In genomic region chr4:40725141-40725540, GRCm38 (mm10) we compare ENCODE assay signal across 10 mouse cellular contexts. TPM values are rescaled to one million over a fixed set of nuclear protein-coding genes. Genes with fewer than 3 reads are reported as not detected.
A peak's percentile ranks its signal among the peaks of the same experiment; 100 is the strongest.
DNase-seq lines count a peak whose midpoint lies in the region; ATAC-seq and TF ChIP-seq lines count a peak whose summit lies in the region.
"Had no signal": no experiment of that assay in that cellular context is flagged by ENCODE, and none has a peak within 500 bp of the region (broad histone marks: within the 10 kb centered on the region; RNA-seq: fewer than 3 reads in every experiment).

No protein-coding gene starts in this region.

- H3K27me3 ChIP-seq in heart, embryonic 13.5 days (replicated peaks): no peaks in the 10 kb centered on the region
- H3K27me3 ChIP-seq in embryonic facial prominence, embryonic 10.5 days (replicated peaks; ENCODE audit: low read depth, poor library complexity, severe bottlenecking): no peaks in the 10 kb centered on the region
- H3K27me3 ChIP-seq in intestine, embryonic 14.5 days (replicated peaks; ENCODE audit: control insufficient read depth, insufficient read depth, low read length): no peaks in the 10 kb centered on the region
- no peaks in the 10 kb centered on the region for H3K27me3 ChIP-seq in liver, postnatal 0 days (ENCODE audit: insufficient read depth, low read length)

- ATAC-seq in heart, embryonic 13.5 days (ENCODE audit: extremely low read depth, insufficient number of reproducible peaks, low FRiP score, low TSS enrichment): no peak
- ATAC-seq in intestine, embryonic 14.5 days (replicated peaks; ENCODE audit: low FRiP score, low TSS enrichment, low read depth): no peak
- ATAC-seq in liver, postnatal 0 days: no peak

- WGBS in heart, embryonic 13.5 days: 80% methylated on average over 7 of the region's 7 CpGs
- 87% methylated on average over 7 of the region's 7 CpGs for WGBS in embryonic facial prominence, embryonic 10.5 days
- WGBS in intestine, embryonic 14.5 days: 77% methylated on average over 7 of the region's 7 CpGs
- WGBS in liver, postnatal 0 days (ENCODE audit: insufficient replicate concordance): 66% methylated on average over 7 of the region's 7 CpGs

- TF ChIP-seq CTCF in liver, postnatal 0 days (IDR thresholded peaks at IDR 0.05; ENCODE audit: low read depth): no peak

- no peak for DNase-seq in heart, adult 8-10 months (ENCODE audit: low spot score)
- no peak for DNase-seq in embryonic facial prominence, embryonic 10.5 days (ENCODE audit: low spot score)
- DNase-seq in intestine, embryonic 14.5 days (ENCODE audit: low spot score): no peak
- no peak for DNase-seq in liver, postnatal 0 days
- DNase-seq in urinary bladder, postnatal 4 days (ENCODE audit: low spot score in 2 of 2): no peak
- DNase-seq in cerebellum, adult 9-11 months: no peak
- no peak for DNase-seq in gastrocnemius, adult 18-20 months (ENCODE audit: low spot score)
- DNase-seq: right cerebral cortex, postnatal 25 days had no signal

- H3K36me3 ChIP-seq in heart, embryonic 13.5 days: peaks cover 60% of the 10 kb centered on the region
- H3K36me3 ChIP-seq in embryonic facial prominence, embryonic 10.5 days (replicated peaks): peaks cover 62% of the 10 kb centered on the region
- peaks cover 60% of the 10 kb centered on the region for H3K36me3 ChIP-seq in intestine, embryonic 14.5 days (ENCODE audit: control insufficient read depth, insufficient read depth, low read length)
- H3K36me3 ChIP-seq in liver, postnatal 0 days (replicated peaks; ENCODE audit: insufficient read depth, low read length): peaks cover 31% of the 10 kb centered on the region

- H3K4me2 ChIP-seq in heart, embryonic 13.5 days: peak overlapping the region; percentile 84
- H3K4me2 ChIP-seq in intestine, embryonic 14.5 days (ENCODE audit: low read length): peak overlapping the region; percentile 85
- peak overlapping the region; percentile 72 for H3K4me2 ChIP-seq in liver, postnatal 0 days (ENCODE audit: low read depth, low read length)

- H3K4me3 ChIP-seq in heart, embryonic 13.5 days: peak overlapping the region; percentile 78
- peak overlapping the region; percentile 83; the same call in 1 of the 2 replicates for H3K4me3 ChIP-seq in embryonic facial prominence, embryonic 10.5 days
- H3K4me3 ChIP-seq in intestine, embryonic 14.5 days (ENCODE audit: low read depth, low read length): peak overlapping the region; percentile 59; the same call in 1 of the 2 replicates
- no peak overlapping the region for H3K4me3 ChIP-seq in liver, postnatal 0 days (ENCODE audit: low read depth, low read length)

- TF ChIP-seq EP300 in liver, postnatal 0 days (IDR thresholded peaks at IDR 0.05; ENCODE audit: low read depth): no peak

- H3K9me3 ChIP-seq in heart, embryonic 13.5 days: no peaks in the 10 kb centered on the region
- no peaks in the 10 kb centered on the region for H3K9me3 ChIP-seq in embryonic facial prominence, embryonic 10.5 days
- no peaks in the 10 kb centered on the region for H3K9me3 ChIP-seq in intestine, embryonic 14.5 days (ENCODE audit: control insufficient read depth, low read length)
- H3K9me3 ChIP-seq in liver, postnatal 0 days (ENCODE audit: low read length): no peaks in the 10 kb centered on the region

- H3K9ac ChIP-seq in heart, embryonic 13.5 days: peak overlapping the region; percentile 95; the same call in 1 of the 2 replicates
- no peak overlapping the region for H3K9ac ChIP-seq in intestine, embryonic 14.5 days (ENCODE audit: low read length)
- H3K9ac ChIP-seq in liver, postnatal 0 days (replicated peaks): no peak overlapping the region

- peaks cover 48% of the 10 kb centered on the region for H3K4me1 ChIP-seq in heart, embryonic 13.5 days
- peaks cover 42% of the 10 kb centered on the region for H3K4me1 ChIP-seq in embryonic facial prominence, embryonic 10.5 days
- H3K4me1 ChIP-seq in intestine, embryonic 14.5 days (replicated peaks; ENCODE audit: control insufficient read depth, insufficient read depth, low read length): peaks cover 17% of the 10 kb centered on the region
- peaks cover 25% of the 10 kb centered on the region for H3K4me1 ChIP-seq in liver, postnatal 0 days (ENCODE audit: insufficient read depth)

- H3K27ac ChIP-seq in heart, embryonic 13.5 days (replicated peaks): no peak overlapping the region
- H3K27ac ChIP-seq in embryonic facial prominence, embryonic 10.5 days (replicated peaks): no peak overlapping the region
- no peak overlapping the region for H3K27ac ChIP-seq in intestine, embryonic 14.5 days (ENCODE audit: low read depth)
- peak overlapping the region; percentile 7; the same call in 1 of the 2 replicates for H3K27ac ChIP-seq in liver, postnatal 0 days (ENCODE audit: low read depth)
- H3K27ac ChIP-seq: macrophage had no signal

RNA-seq across cellular contexts. Expression of gene Dnaja1, which starts 3.2 kb away (rescaled TPM):
- polyA plus RNA-seq in heart, embryonic 13.5 days (2015; fragmentation: Nextera tagmentation; extraction: Ambion mirVana): 243 and 287 TPM in 2 replicates
- 10 to 100 TPM; 46.8 to 94.6 (median 64.6) TPM for total RNA-seq in heart, adult 8-10 months (2022)
- 608 and 633 TPM in 2 replicates for polyA plus RNA-seq in embryonic facial prominence, embryonic 10.5 days (2016; fragmentation: Nextera tagmentation; extraction: Ambion mirVana)
- polyA plus RNA-seq in intestine, embryonic 14.5 days (2014; fragmentation: Nextera tagmentation; extraction: Ambion mirVana): 338 and 347 TPM in 2 replicates
- 180 and 183 TPM in 2 replicates for polyA plus RNA-seq in liver, postnatal 0 days (2015; fragmentation: Nextera tagmentation; extraction: Ambion mirVana)
- total RNA-seq in gastrocnemius, adult 18-20 months (2021): 10 to 100 TPM; 39.6 to 66.8 TPM

RNA-seq across cellular contexts. Expression of gene Aptx, which starts 22.1 kb away (rescaled TPM):
- 25.0 and 29.0 TPM in 2 replicates for polyA plus RNA-seq in heart, embryonic 13.5 days (2015; fragmentation: Nextera tagmentation; extraction: Ambion mirVana)
- total RNA-seq in heart, adult 8-10 months (2022): 10 to 100 TPM; 14.8 to 20.0 (median 16.2) TPM
- 35.0 and 35.1 TPM in 2 replicates for polyA plus RNA-seq in embryonic facial prominence, embryonic 10.5 days (2016; fragmentation: Nextera tagmentation; extraction: Ambion mirVana)
- polyA plus RNA-seq in intestine, embryonic 14.5 days (2014; fragmentation: Nextera tagmentation; extraction: Ambion mirVana): 24.3 and 27.3 TPM in 2 replicates
- polyA plus RNA-seq in liver, postnatal 0 days (2015; fragmentation: Nextera tagmentation; extraction: Ambion mirVana): 11.6 and 12.0 TPM in 2 replicates
- 10 to 100 TPM; 15.2 to 15.4 TPM for total RNA-seq in gastrocnemius, adult 18-20 months (2021)

RNA-seq across cellular contexts. Expression of gene Smu1, which starts 32.6 kb away (rescaled TPM):
- 95.7 and 107 TPM in 2 replicates for polyA plus RNA-seq in heart, embryonic 13.5 days (2015; fragmentation: Nextera tagmentation; extraction: Ambion mirVana)
- total RNA-seq in heart, adult 8-10 months (2022): 10 to 100 TPM; 29.4 to 31.0 (median 30.4) TPM
- 190 and 192 TPM in 2 replicates for polyA plus RNA-seq in embryonic facial prominence, embryonic 10.5 days (2016; fragmentation: Nextera tagmentation; extraction: Ambion mirVana)
- 155 and 169 TPM in 2 replicates for polyA plus RNA-seq in intestine, embryonic 14.5 days (2014; fragmentation: Nextera tagmentation; extraction: Ambion mirVana)
- 52.5 and 56.8 TPM in 2 replicates for polyA plus RNA-seq in liver, postnatal 0 days (2015; fragmentation: Nextera tagmentation; extraction: Ambion mirVana)
- 10 to 100 TPM; 29.4 to 29.7 TPM for total RNA-seq in gastrocnemius, adult 18-20 months (2021)
